Mouse (Mus musculus) heart, embryonic 10.5 days (tissue): ENCODE measurements around the gene Cd79b. TPM values are rescaled to one million over a fixed set of nuclear protein-coding genes. Genes with fewer than 3 reads are reported as not detected.
A peak's percentile ranks its signal among the peaks of the same experiment; 100 is the strongest.

ENCODE experiments used
- DNase-seq: peaks from one replicate; pipeline ENCODE4 v3.0.0-alpha.2; 2017; ENCODE audit warnings: low spot score
- H3K27ac ChIP-seq: fragments of 300-500 bp; sonication (generic); 2 replicates; pipeline ENCODE4 v1.5.1; 2016; ENCODE audit warnings: mild to moderate bottlenecking
- H3K27me3 ChIP-seq: fragments of 300-500 bp; sonication (generic); 2 replicates; pipeline ENCODE4 v1.6.1; 2016; ENCODE audit warnings: mild to moderate bottlenecking; ENCODE audit not compliant: poor library complexity, insufficient read depth, severe bottlenecking
- H3K36me3 ChIP-seq: fragments of 300-500 bp; sonication (generic); 2 replicates; pipeline ENCODE4 v1.6.1; 2016; ENCODE audit warnings: mild to moderate bottlenecking, moderate library complexity
- H3K4me1 ChIP-seq: fragments of 300-500 bp; sonication (generic); 2 replicates; pipeline ENCODE4 v1.6.1; 2016; ENCODE audit warnings: mild to moderate bottlenecking
- H3K4me3 ChIP-seq: fragments of 300-500 bp; sonication (generic); 2 replicates; pipeline ENCODE4 v1.5.1; 2016; ENCODE audit warnings: mild to moderate bottlenecking, moderate library complexity
- H3K9me3 ChIP-seq: fragments of 300-500 bp; sonication (generic); 2 replicates; pipeline ENCODE4 v1.6.1; 2016; ENCODE audit warnings: mild to moderate bottlenecking, moderate library complexity
- WGBS: fragments of 180-500 bp; shearing (Covaris S2); methylation state at CpG from one replicate; pipeline ENCODE4 v1.1.7; 2016; 5-methylcytosine and 5-hydroxymethylcytosine counted together
- polyA plus RNA-seq: library from polyadenylated mRNA; unstranded; fragments of >200 nt; fragmentation: Nextera tagmentation; extraction: Ambion mirVana; gene quantifications from 2 replicates; pipeline ENCODE4 v1.2.1, GENCODE M21; 2016

Gene Cd79b
- polyA plus RNA-seq, 1 experiment from 2014 or later: 0.87 TPM

- peak overlapping the region; percentile 71 for H3K27ac ChIP-seq
- DNase-seq: no peak
- H3K4me3 ChIP-seq: no peak overlapping the region
- WGBS: 54% methylated on average over 3 of the region's 3 CpGs
- peaks cover 42% of the 10 kb centered on the region for H3K4me1 ChIP-seq
- H3K36me3 ChIP-seq: peaks cover 44% of the 10 kb centered on the region
- H3K9me3 ChIP-seq: no peaks in the 10 kb centered on the region
- H3K27me3 ChIP-seq: no peaks in the 10 kb centered on the region
Observed at GRCm38 (mm10) chr11:106269060-106269431, 45.5 kb downstream of the Cd79b start.

- H3K9me3 ChIP-seq: no peaks in the 10 kb centered on the region
- 50% methylated on average over 8 of the region's 8 CpGs for WGBS
- H3K4me3 ChIP-seq: no peak overlapping the region
- peaks cover 49% of the 10 kb centered on the region for H3K36me3 ChIP-seq
- peaks cover 42% of the 10 kb centered on the region for H3K4me1 ChIP-seq
- no peaks in the 10 kb centered on the region for H3K27me3 ChIP-seq
- no peak for DNase-seq
- peak overlapping the region; percentile 71 for H3K27ac ChIP-seq
Observed at GRCm38 (mm10) chr11:106268326-106269059, 46.1 kb downstream of the Cd79b start.

- Histone ChIP-seq H3K4me1 (peaks cover 42% of the 10 kb centered on the region), H3K9me3 (no peaks in the 10 kb centered on the region), H3K27ac (peak overlapping the region; percentile 71), H3K27me3 (no peaks in the 10 kb centered on the region), H3K4me3 (no peak overlapping the region; the same call in 1 of the 2 replicates), H3K36me3 (peaks cover 56% of the 10 kb centered on the region)
- WGBS: 67% methylated on average over 5 of the region's 5 CpGs
- no peak for DNase-seq
Observed at GRCm38 (mm10) chr11:106267871-106268270, 46.7 kb downstream of the Cd79b start.

- Histone ChIP-seq H3K36me3 (peaks cover 61% of the 10 kb centered on the region), H3K4me3 (no peak overlapping the region; the same call in 1 of the 2 replicates)
Observed at GRCm38 (mm10) chr11:106267311-106267852, 47.2 kb downstream of the Cd79b start.

GRCm38 (mm10) chr11:106266431-106266830, 48.1 kb downstream of the Cd79b start:
- WGBS: 90% methylated on average over 10 of the region's 10 CpGs
- no peak overlapping the region for H3K27ac ChIP-seq
- peaks cover 38% of the 10 kb centered on the region for H3K4me1 ChIP-seq
- no peak overlapping the region for H3K4me3 ChIP-seq
- H3K9me3 ChIP-seq: no peaks in the 10 kb centered on the region
- H3K36me3 ChIP-seq: peaks cover 70% of the 10 kb centered on the region
- no peaks in the 10 kb centered on the region for H3K27me3 ChIP-seq
- no peak for DNase-seq

More at GRCm38 (mm10) chr11:106267311-106267852, 47.2 kb downstream of the Cd79b start:
- DNase-seq: no peak
- H3K9me3 ChIP-seq: no peaks in the 10 kb centered on the region
- no peaks in the 10 kb centered on the region for H3K27me3 ChIP-seq
- 66% methylated on average over 15 of the region's 15 CpGs for WGBS
- no peak overlapping the region for H3K27ac ChIP-seq
- H3K4me1 ChIP-seq: peaks cover 42% of the 10 kb centered on the region

GRCm38 (mm10) chr11:106265570-106265969, 49.0 kb downstream of the Cd79b start:
- Histone ChIP-seq H3K36me3 (peaks cover 79% of the 10 kb centered on the region), H3K9me3 (no peaks in the 10 kb centered on the region), H3K27me3 (no peaks in the 10 kb centered on the region), H3K4me3 (no peak overlapping the region), H3K4me1 (peaks cover 30% of the 10 kb centered on the region), H3K27ac (no peak overlapping the region)
- 93% methylated on average over 4 of the region's 4 CpGs for WGBS
- DNase-seq: no peak

- Histone ChIP-seq H3K27me3 (no peaks in the 10 kb centered on the region), H3K27ac (no peak overlapping the region), H3K4me3 (no peak overlapping the region), H3K36me3 (peaks cover 81% of the 10 kb centered on the region), H3K9me3 (no peaks in the 10 kb centered on the region), H3K4me1 (peaks cover 25% of the 10 kb centered on the region)
- DNase-seq: no peak
- WGBS: 91% methylated on average over 15 of the region's 15 CpGs
Observed at GRCm38 (mm10) chr11:106264988-106265387, 49.6 kb downstream of the Cd79b start.

GRCm38 (mm10) chr11:106263963-106264362, 50.6 kb downstream of the Cd79b start:
- Histone ChIP-seq H3K9me3 (no peaks in the 10 kb centered on the region), H3K36me3 (peaks cover 89% of the 10 kb centered on the region), H3K4me1 (peaks cover 19% of the 10 kb centered on the region), H3K4me3 (no peak overlapping the region), H3K27ac (no peak overlapping the region), H3K27me3 (no peaks in the 10 kb centered on the region)
- no peak for DNase-seq
- 88% methylated on average over 9 of the region's 9 CpGs for WGBS

Other genes with a start within 250 kb of the Cd79b start
- 11.5 and 11.6 TPM in 2 replicates for gene Taco1, start 248.7 kb downstream of the Cd79b start, polyA plus RNA-seq
- 24.1 and 25.1 TPM in 2 replicates for gene Map3k3, start 230.1 kb downstream of the Cd79b start, polyA plus RNA-seq
- gene Gm10840, start 153.9 kb downstream of the Cd79b start, polyA plus RNA-seq: not detected in 2 replicates
- gene Limd2, start 153.9 kb downstream of the Cd79b start, polyA plus RNA-seq: 172 and 261 TPM in 2 replicates
- gene Strada, start 112.6 kb downstream of the Cd79b start, polyA plus RNA-seq: 26.4 and 27.4 TPM in 2 replicates
- 85.0 and 91.2 TPM in 2 replicates for gene Ccdc47, start 98.4 kb downstream of the Cd79b start, polyA plus RNA-seq
- 63.7 and 70.3 TPM in 2 replicates for gene Ddx42, start 97.8 kb downstream of the Cd79b start, polyA plus RNA-seq
- 55.9 and 71.1 TPM in 2 replicates for gene Ftsj3, start 58.7 kb downstream of the Cd79b start, polyA plus RNA-seq
- 330 and 386 TPM in 2 replicates for gene Psmc5, start 58.6 kb downstream of the Cd79b start, polyA plus RNA-seq
- gene Smarcd2, start 41.8 kb downstream of the Cd79b start, polyA plus RNA-seq: 20.9 and 36.2 TPM in 2 replicates
- 0.18 and 0.40 TPM in 2 replicates for gene Tcam1, start 38.1 kb downstream of the Cd79b start, polyA plus RNA-seq
- gene Gh, start 12.9 kb downstream of the Cd79b start, polyA plus RNA-seq: not detected in 2 replicates
- gene Scn4a, start 38.5 kb upstream of the Cd79b start, polyA plus RNA-seq: 0.20 and 0.44 TPM in 2 replicates
- 0.11 and 0.21 TPM in 2 replicates for gene Prr29, start 50.7 kb upstream of the Cd79b start, polyA plus RNA-seq
- 58.8 and 69.1 TPM in 2 replicates for gene Icam2, start 73.3 kb upstream of the Cd79b start, polyA plus RNA-seq
- gene Ern1, start 173.1 kb upstream of the Cd79b start, polyA plus RNA-seq: 5.3 and 5.5 TPM in 2 replicates